21 mouse cellular contexts compared by ENCODE assay signal in genomic region chr11:18354156-18354555, GRCm38 (mm10).
"Had no signal": no experiment of that assay in that cellular context is flagged by ENCODE, and none has a peak within 500 bp of the region (broad histone marks: within the 10 kb centered on the region; RNA-seq: fewer than 3 reads in every experiment).

No protein-coding gene starts in this region.

- H3K27me3 ChIP-seq: heart, embryonic 12.5 days; hindbrain, embryonic 12.5 days; limb, embryonic 12.5 days had no signal

- H3K9me3 ChIP-seq: heart, embryonic 10.5 days; heart, embryonic 12.5 days; hindbrain, embryonic 10.5 days; hindbrain, embryonic 12.5 days; limb, embryonic 10.5 days; limb, embryonic 12.5 days had no signal

- DNase-seq: gastrocnemius, adult 2 months; gastrocnemius, postnatal 10 days; gastrocnemius, postnatal 25 days; heart, postnatal 4 days; kidney, adult 11 months; kidney, adult 2 months; kidney, postnatal 14 days; kidney, postnatal 36 days; layer of hippocampus, adult 9-11 months; layer of hippocampus, postnatal 36 days; liver had no signal

- H3K36me3 ChIP-seq: heart, embryonic 10.5 days; heart, embryonic 12.5 days; hindbrain, embryonic 10.5 days; hindbrain, embryonic 12.5 days; limb, embryonic 10.5 days; limb, embryonic 12.5 days had no signal

- H3K4me3 ChIP-seq: gastrocnemius, adult 2 months; heart, embryonic 10.5 days; heart, embryonic 12.5 days; hindbrain, embryonic 10.5 days; hindbrain, embryonic 12.5 days; left cerebral cortex, adult 2 months; limb, embryonic 10.5 days; limb, embryonic 12.5 days had no signal

- H3K27ac ChIP-seq: gastrocnemius, adult 2 months; heart, embryonic 10.5 days; hindbrain, embryonic 10.5 days; hindbrain, embryonic 12.5 days; hindbrain, embryonic 14.5 days; left cerebral cortex, adult 2 months; limb, embryonic 10.5 days; limb, embryonic 12.5 days had no signal

- ATAC-seq: hindbrain, embryonic 16.5 days; intestine, embryonic 16.5 days had no signal

- H3K9ac ChIP-seq: heart, embryonic 12.5 days; hindbrain, embryonic 12.5 days; hindbrain, embryonic 14.5 days; limb, embryonic 12.5 days had no signal

- H3K4me1 ChIP-seq: heart, embryonic 10.5 days; hindbrain, embryonic 10.5 days; hindbrain, embryonic 12.5 days; limb, embryonic 12.5 days had no signal

- H3K4me2 ChIP-seq: heart, embryonic 12.5 days; hindbrain, embryonic 12.5 days; hindbrain, embryonic 14.5 days; limb, embryonic 12.5 days had no signal
